Mouse (Mus musculus): ENCODE measurements at regions not wholly inside any gene's neighbourhood (a gene's known extent, or its start where the extent isn't known, plus 50 kb on each side); places are given as distances from the start of the nearest gene placed in this dataset.

GRCm38 (mm10) chr3:133623201-133623744, 78.3 kb upstream of the Tet2 start:
- Histone ChIP-seq H3K9ac (ENCODE audit: low read length) (no peak overlapping the region), H3K36me3 (ENCODE audit: control insufficient read depth, insufficient read depth, low read length) (no peaks in the 10 kb centered on the region), H3K9me3 (ENCODE audit: control insufficient read depth, low read length) (no peaks in the 10 kb centered on the region), H3K4me3 (ENCODE audit: low read depth, low read length) (no peak overlapping the region), H3K4me2 (ENCODE audit: low read depth) (no peak overlapping the region), H3K27me3 (ENCODE audit: control insufficient read depth, insufficient read depth, low read length) (no peaks in the 10 kb centered on the region), H3K4me1 (ENCODE audit: control insufficient read depth, insufficient read depth, low read length) (no peaks in the 10 kb centered on the region), H3K27ac (ENCODE audit: low read depth, low read length) (no peak overlapping the region)
- WGBS: 74% methylated on average over 9 of the region's 9 CpGs
- no peak for ATAC-seq (ENCODE audit: insufficient read depth, low FRiP score, low TSS enrichment)
- no peak for DNase-seq (ENCODE audit: low spot score)

GRCm38 (mm10) chr3:133624079-133624875, 79.3 kb upstream of the Tet2 start:
- Histone ChIP-seq H3K27ac (ENCODE audit: low read depth, low read length) (no peak overlapping the region), H3K9me3 (ENCODE audit: control insufficient read depth, low read length) (no peaks in the 10 kb centered on the region), H3K9ac (ENCODE audit: low read length) (no peak overlapping the region), H3K4me1 (ENCODE audit: control insufficient read depth, insufficient read depth, low read length) (no peaks in the 10 kb centered on the region), H3K4me2 (ENCODE audit: low read depth) (no peak overlapping the region), H3K27me3 (ENCODE audit: control insufficient read depth, insufficient read depth, low read length) (no peaks in the 10 kb centered on the region), H3K36me3 (ENCODE audit: control insufficient read depth, insufficient read depth, low read length) (no peaks in the 10 kb centered on the region), H3K4me3 (ENCODE audit: low read depth, low read length) (no peak overlapping the region)
- 76% methylated on average over 3 of the region's 3 CpGs for WGBS
- ATAC-seq (ENCODE audit: insufficient read depth, low FRiP score, low TSS enrichment) (no peak), DNase-seq (ENCODE audit: low spot score) (no peak)

GRCm38 (mm10) chr3:133625046-133625445, 80.1 kb upstream of the Tet2 start:
- no peak overlapping the region for H3K4me2 ChIP-seq (ENCODE audit: low read depth)
- 91% methylated on average over 3 of the region's 3 CpGs for WGBS
- H3K27me3 ChIP-seq (ENCODE audit: control insufficient read depth, insufficient read depth, low read length): no peaks in the 10 kb centered on the region
- no peak for DNase-seq (ENCODE audit: low spot score)
- no peaks in the 10 kb centered on the region for H3K36me3 ChIP-seq (ENCODE audit: control insufficient read depth, insufficient read depth, low read length)
- ATAC-seq (ENCODE audit: insufficient read depth, low FRiP score, low TSS enrichment): no peak
- no peak overlapping the region for H3K4me3 ChIP-seq (ENCODE audit: low read depth, low read length)
- no peaks in the 10 kb centered on the region for H3K9me3 ChIP-seq (ENCODE audit: control insufficient read depth, low read length)
- no peak overlapping the region for H3K9ac ChIP-seq (ENCODE audit: low read length)
- H3K4me1 ChIP-seq (ENCODE audit: control insufficient read depth, insufficient read depth, low read length): no peaks in the 10 kb centered on the region
- H3K27ac ChIP-seq (ENCODE audit: low read depth, low read length): no peak overlapping the region

- no peak overlapping the region for H3K4me3 ChIP-seq (ENCODE audit: low read depth, low read length)
- no peaks in the 10 kb centered on the region for H3K27me3 ChIP-seq (ENCODE audit: control insufficient read depth, insufficient read depth, low read length)
- ATAC-seq (ENCODE audit: insufficient read depth, low FRiP score, low TSS enrichment): no peak
- H3K36me3 ChIP-seq (ENCODE audit: control insufficient read depth, insufficient read depth, low read length): no peaks in the 10 kb centered on the region
- no peak for DNase-seq (ENCODE audit: low spot score)
- H3K9me3 ChIP-seq (ENCODE audit: control insufficient read depth, low read length): no peaks in the 10 kb centered on the region
- no peaks in the 10 kb centered on the region for H3K4me1 ChIP-seq (ENCODE audit: control insufficient read depth, insufficient read depth, low read length)
- H3K27ac ChIP-seq (ENCODE audit: low read depth, low read length): no peak overlapping the region
- no peak overlapping the region for H3K4me2 ChIP-seq (ENCODE audit: low read depth)
- H3K9ac ChIP-seq (ENCODE audit: low read length): no peak overlapping the region
- 74% methylated on average over 1 of the region's 1 CpGs for WGBS
Observed at GRCm38 (mm10) chr3:133626442-133626841, 81.5 kb upstream of the Tet2 start.

- WGBS: 86% methylated on average over 3 of the region's 3 CpGs
- Histone ChIP-seq H3K4me3 (ENCODE audit: low read depth, low read length) (no peak overlapping the region), H3K27ac (ENCODE audit: low read depth, low read length) (no peak overlapping the region), H3K4me1 (ENCODE audit: control insufficient read depth, insufficient read depth, low read length) (no peaks in the 10 kb centered on the region), H3K36me3 (ENCODE audit: control insufficient read depth, insufficient read depth, low read length) (no peaks in the 10 kb centered on the region), H3K4me2 (ENCODE audit: low read depth) (no peak overlapping the region), H3K9me3 (ENCODE audit: control insufficient read depth, low read length) (no peaks in the 10 kb centered on the region), H3K27me3 (ENCODE audit: control insufficient read depth, insufficient read depth, low read length) (no peaks in the 10 kb centered on the region), H3K9ac (ENCODE audit: low read length) (no peak overlapping the region)
- DNase-seq (ENCODE audit: low spot score) (no peak), ATAC-seq (ENCODE audit: insufficient read depth, low FRiP score, low TSS enrichment) (no peak)
Observed at GRCm38 (mm10) chr3:133627116-133627844, 82.3 kb upstream of the Tet2 start.

- Histone ChIP-seq H3K27ac (ENCODE audit: low read depth, low read length) (no peak overlapping the region), H3K36me3 (ENCODE audit: control insufficient read depth, insufficient read depth, low read length) (no peaks in the 10 kb centered on the region), H3K9ac (ENCODE audit: low read length) (no peak overlapping the region), H3K4me2 (ENCODE audit: low read depth) (no peak overlapping the region), H3K4me1 (ENCODE audit: control insufficient read depth, insufficient read depth, low read length) (no peaks in the 10 kb centered on the region), H3K27me3 (ENCODE audit: control insufficient read depth, insufficient read depth, low read length) (no peaks in the 10 kb centered on the region), H3K4me3 (ENCODE audit: low read depth, low read length) (no peak overlapping the region), H3K9me3 (ENCODE audit: control insufficient read depth, low read length) (no peaks in the 10 kb centered on the region)
- DNase-seq (ENCODE audit: low spot score) (no peak), ATAC-seq (ENCODE audit: insufficient read depth, low FRiP score, low TSS enrichment) (no peak)
- WGBS: 85% methylated on average over 5 of the region's 5 CpGs
Observed at GRCm38 (mm10) chr3:133634306-133634705, 89.4 kb upstream of the Tet2 start.

GRCm38 (mm10) chr3:133645604-133646003, 100.7 kb upstream of the Tet2 start:
- Histone ChIP-seq H3K9ac (ENCODE audit: low read length) (no peak overlapping the region), H3K36me3 (ENCODE audit: control insufficient read depth, insufficient read depth, low read length) (no peaks in the 10 kb centered on the region), H3K4me3 (ENCODE audit: low read depth, low read length) (no peak overlapping the region), H3K9me3 (ENCODE audit: control insufficient read depth, low read length) (no peaks in the 10 kb centered on the region), H3K4me1 (ENCODE audit: control insufficient read depth, insufficient read depth, low read length) (no peaks in the 10 kb centered on the region), H3K27ac (ENCODE audit: low read depth, low read length) (no peak overlapping the region), H3K4me2 (ENCODE audit: low read depth) (no peak overlapping the region), H3K27me3 (ENCODE audit: control insufficient read depth, insufficient read depth, low read length) (no peaks in the 10 kb centered on the region)
- DNase-seq (ENCODE audit: low spot score): no peak
- ATAC-seq (ENCODE audit: insufficient read depth, low FRiP score, low TSS enrichment): no peak
- WGBS: 100% methylated on average over 1 of the region's 1 CpGs

- 54% methylated on average over 7 of the region's 7 CpGs for WGBS
- ATAC-seq (ENCODE audit: insufficient read depth, low FRiP score, low TSS enrichment): peak; percentile 69
- H3K27me3 ChIP-seq (ENCODE audit: control insufficient read depth, insufficient read depth, low read length): no peaks in the 10 kb centered on the region
- H3K36me3 ChIP-seq (ENCODE audit: control insufficient read depth, insufficient read depth, low read length): no peaks in the 10 kb centered on the region
- H3K9ac ChIP-seq (ENCODE audit: low read length): no peak overlapping the region
- no peaks in the 10 kb centered on the region for H3K9me3 ChIP-seq (ENCODE audit: control insufficient read depth, low read length)
- no peak overlapping the region for H3K4me2 ChIP-seq (ENCODE audit: low read depth)
- no peaks in the 10 kb centered on the region for H3K4me1 ChIP-seq (ENCODE audit: control insufficient read depth, insufficient read depth, low read length)
- H3K4me3 ChIP-seq (ENCODE audit: low read depth, low read length): no peak overlapping the region
- no peak overlapping the region for H3K27ac ChIP-seq (ENCODE audit: low read depth, low read length)
- DNase-seq (ENCODE audit: low spot score): peak; percentile 23
Observed at GRCm38 (mm10) chr3:133646449-133647059, 101.6 kb upstream of the Tet2 start.
